Mouse (Mus musculus): Measurements from ENCODE around the gene Kcnh2.

Gene Kcnh2

GRCm38 (mm10) chr5:24346313-24346712 is 5.1 kb downstream of the Kcnh2 start:
- DNase-seq (ENCODE audit: low spot score in 2 of 2), result no peak

- no peak for DNase-seq (ENCODE audit: low spot score in 2 of 2)
These were observed 6.8 kb downstream of the Kcnh2 start for GRCm38 (mm10) chr5:24344477-24345051.

- no peak for DNase-seq (ENCODE audit: low spot score in 2 of 2)
These were observed 7.4 kb downstream of the Kcnh2 start for GRCm38 (mm10) chr5:24343977-24344436.

GRCm38 (mm10) chr5:24343379-24343778 is 8.0 kb downstream of the Kcnh2 start:
- DNase-seq (ENCODE audit: low spot score in 2 of 2), result no peak

GRCm38 (mm10) chr5:24342966-24343365 is 8.4 kb downstream of the Kcnh2 start:
- no peak for DNase-seq (ENCODE audit: low spot score in 2 of 2)

- DNase-seq (ENCODE audit: low spot score in 2 of 2), result no peak
These were observed 9.0 kb downstream of the Kcnh2 start for GRCm38 (mm10) chr5:24342205-24342963.

GRCm38 (mm10) chr5:24337821-24338220 is 13.6 kb downstream of the Kcnh2 start:
- no peak for DNase-seq (ENCODE audit: low spot score in 2 of 2)

- DNase-seq (ENCODE audit: low spot score in 2 of 2), result no peak
These were observed 14.0 kb downstream of the Kcnh2 start for GRCm38 (mm10) chr5:24337366-24337765.

- no peak for DNase-seq (ENCODE audit: low spot score in 2 of 2)
These were observed 15.4 kb downstream of the Kcnh2 start for GRCm38 (mm10) chr5:24335888-24336511.

GRCm38 (mm10) chr5:24334749-24335148 is 16.7 kb downstream of the Kcnh2 start:
- DNase-seq (ENCODE audit: low spot score in 2 of 2), result no peak

- DNase-seq (ENCODE audit: low spot score in 2 of 2), result no peak
These were observed 19.0 kb downstream of the Kcnh2 start for GRCm38 (mm10) chr5:24332401-24332800.

GRCm38 (mm10) chr5:24329965-24330298 is 21.5 kb downstream of the Kcnh2 start:
- no peak for DNase-seq (ENCODE audit: low spot score in 2 of 2)

GRCm38 (mm10) chr5:24329212-24329964 is 22.0 kb downstream of the Kcnh2 start:
- no peak for DNase-seq (ENCODE audit: low spot score in 2 of 2)

GRCm38 (mm10) chr5:24328813-24329211 is 22.6 kb downstream of the Kcnh2 start:
- DNase-seq (ENCODE audit: low spot score in 2 of 2), result no peak

GRCm38 (mm10) chr5:24326842-24327417 is 24.5 kb downstream of the Kcnh2 start:
- no peak for DNase-seq (ENCODE audit: low spot score in 2 of 2)

GRCm38 (mm10) chr5:24326166-24326841 is 25.1 kb downstream of the Kcnh2 start:
- no peak for DNase-seq (ENCODE audit: low spot score in 2 of 2)

GRCm38 (mm10) chr5:24325251-24325650 is 26.2 kb downstream of the Kcnh2 start:
- no peak for DNase-seq (ENCODE audit: low spot score in 2 of 2)

- no peak for DNase-seq (ENCODE audit: low spot score in 2 of 2)
These were observed 29.4 kb downstream of the Kcnh2 start for GRCm38 (mm10) chr5:24321711-24322682.

- DNase-seq (ENCODE audit: low spot score in 2 of 2), result no peak
These were observed 30.5 kb downstream of the Kcnh2 start for GRCm38 (mm10) chr5:24320894-24321293.

- DNase-seq (ENCODE audit: low spot score in 2 of 2), result no peak
These were observed 31.0 kb downstream of the Kcnh2 start for GRCm38 (mm10) chr5:24320467-24320813.

All from left cerebral cortex, adult 9 months (tissue).